Mouse (Mus musculus) forebrain, postnatal 0 days (tissue): Measurements from ENCODE around the gene Copb2. TPM values are rescaled to one million over a fixed set of nuclear protein-coding genes. Genes with fewer than 3 reads are reported as not detected.

ENCODE experiments used
- ATAC-seq: fragments of 200-750 bp; cut with Nextera tagmentation; 2 replicates; pipeline ENCODE4 v1.8.0; 2017; ENCODE audit warnings: mild to moderate bottlenecking, moderate library complexity
- DNase-seq: peaks from one replicate; pipeline ENCODE4 v3.0.0-alpha.2; 2015
- H3K27ac ChIP-seq: fragments of 300-500 bp; sonication (generic); 2 replicates; pipeline ENCODE4 v1.5.1; 2014; ENCODE audit warnings: low read depth, mild to moderate bottlenecking, antibody characterized with exemption, low read length, moderate library complexity, mixed read lengths
- H3K27me3 ChIP-seq: fragments of 300-500 bp; sonication (generic); 2 replicates; pipeline ENCODE4 v1.6.1; 2014; ENCODE audit warnings: mild to moderate bottlenecking, low read length, mixed read lengths; ENCODE audit not compliant: insufficient read depth
- H3K36me3 ChIP-seq: fragments of 300-500 bp; sonication (generic); 2 replicates; pipeline ENCODE4 v1.6.1; 2014; ENCODE audit warnings: mild to moderate bottlenecking, moderate library complexity; ENCODE audit not compliant: insufficient read depth
- H3K4me1 ChIP-seq: fragments of 300-500 bp; sonication (generic); 2 replicates; pipeline ENCODE4 v1.6.1; 2014; ENCODE audit warnings: antibody characterized with exemption; ENCODE audit not compliant: insufficient read depth
- H3K4me2 ChIP-seq: fragments of 300-500 bp; sonication (generic); 2 replicates; pipeline ENCODE4 v1.6.1; 2014; ENCODE audit warnings: low read depth, mild to moderate bottlenecking, moderate library complexity
- H3K4me3 ChIP-seq: fragments of 300-500 bp; sonication (generic); 2 replicates; pipeline ENCODE4 v1.5.1; 2014; ENCODE audit warnings: low read depth, low read length, mixed read lengths
- H3K9ac ChIP-seq: fragments of 300-500 bp; sonication (generic); 2 replicates; pipeline ENCODE4 v1.6.1; 2014; ENCODE audit warnings: mild to moderate bottlenecking
- H3K9me3 ChIP-seq: fragments of 300-500 bp; sonication (generic); 2 replicates; pipeline ENCODE4 v1.6.1; 2016; ENCODE audit warnings: low read length
- CTCF ChIP-seq: sonication (generic); IDR thresholded peaks from 2 replicates; pipeline ENCODE4 v1.5.1; 2016; ENCODE audit warnings: antibody characterized with exemption, control low read depth, low read depth
- WGBS: fragments of 180-500 bp; shearing (Covaris S2); extraction: QIAGEN DNeasy Blood & Tissue Kit; methylation state at CpG from one replicate; pipeline ENCODE4 v1.1.7; 2014; 5-methylcytosine and 5-hydroxymethylcytosine counted together
- polyA plus RNA-seq: library from polyadenylated mRNA; unstranded; fragments of >200 nt; fragmentation: Nextera tagmentation; extraction: Ambion mirVana; gene quantifications from 2 replicates; pipeline ENCODE4 v1.2.1, GENCODE M21; 2015
- total RNA-seq: library from RNA; depleted of rRNA; stranded (reverse); fragments of >200 nt; gene quantifications from 2 replicates; pipeline ENCODE4 v1.2.3, GENCODE M21; 2014; rRNA removed

Gene Copb2
- total and polyA plus RNA-seq, 2 experiments from 2014 or later: 109 to 116 TPM

- WGBS: 2% methylated on average over 44 of the region's 44 CpGs
- H3K4me1 ChIP-seq: 0 out of 2 replicates have a peak, but pooled peaks cover 7% of the 10 kb centered on the region
- DNase-seq (peak; percentile 87), ATAC-seq (peak; percentile 98)
- peak within 1 kb of the TSS; percentile 84 for H3K4me3 ChIP-seq
- peak within 1 kb of the TSS; percentile 48 for H3K27ac ChIP-seq
- peaks cover 20% of the 10 kb centered on the region for H3K36me3 ChIP-seq
- H3K9ac ChIP-seq: peak within 1 kb of the TSS; percentile 73
- no peak for TF ChIP-seq CTCF
- H3K27me3 ChIP-seq: no peaks in the 10 kb centered on the region
- H3K9me3 ChIP-seq: no peaks in the 10 kb centered on the region
- peak within 1 kb of the TSS; percentile 95 for H3K4me2 ChIP-seq
These were observed 37.8 kb downstream of the Copb2 start, which contains the start of gene Mrps22 for GRCm38 (mm10) chr9:98601156-98601836. Gene Mrps22 (minus strand): TSS chr9:98601660.

DNA sequence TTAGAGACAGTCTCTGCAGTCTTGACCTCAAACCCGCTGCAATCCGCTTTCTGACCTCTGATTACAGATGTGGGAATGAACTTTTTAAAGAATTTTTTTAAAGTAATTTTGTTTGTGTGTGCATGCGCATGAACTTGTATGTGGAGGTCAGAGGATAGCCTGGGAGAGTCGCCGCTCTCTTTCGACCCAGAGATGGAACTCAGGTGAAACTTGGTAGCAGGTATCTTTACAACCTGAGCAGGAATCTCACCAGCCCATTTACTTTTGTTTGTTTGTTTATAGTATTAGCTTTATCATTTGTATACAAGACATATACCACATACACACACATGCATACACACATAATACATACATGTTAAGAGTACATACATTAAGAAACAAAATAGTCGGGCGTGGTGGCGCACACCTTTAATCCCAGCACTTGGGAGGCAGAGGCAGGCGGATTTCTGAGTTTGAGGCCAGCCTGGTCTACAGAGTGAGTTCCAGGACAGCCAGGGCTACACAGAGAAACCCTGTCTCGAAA, 38.4 kb downstream of the Copb2 start:
- Histone ChIP-seq H3K36me3 (peaks cover 14% of the 10 kb centered on the region), H3K4me2 (peak overlapping the region; percentile 95), H3K4me3 (peak overlapping the region; percentile 84), H3K9me3 (no peaks in the 10 kb centered on the region), H3K4me1 (0 out of 2 replicates have a peak, but pooled peaks cover 7% of the 10 kb centered on the region), H3K27ac (no peak overlapping the region), H3K27me3 (no peaks in the 10 kb centered on the region), H3K9ac (peak overlapping the region; percentile 73; the same call in 1 of the 2 replicates)
- no peak for TF ChIP-seq CTCF
- ATAC-seq (peak; percentile 1; the same call in 1 of the 2 replicates), DNase-seq (no peak)
- 53% methylated on average over 11 of the region's 11 CpGs for WGBS

DNA sequence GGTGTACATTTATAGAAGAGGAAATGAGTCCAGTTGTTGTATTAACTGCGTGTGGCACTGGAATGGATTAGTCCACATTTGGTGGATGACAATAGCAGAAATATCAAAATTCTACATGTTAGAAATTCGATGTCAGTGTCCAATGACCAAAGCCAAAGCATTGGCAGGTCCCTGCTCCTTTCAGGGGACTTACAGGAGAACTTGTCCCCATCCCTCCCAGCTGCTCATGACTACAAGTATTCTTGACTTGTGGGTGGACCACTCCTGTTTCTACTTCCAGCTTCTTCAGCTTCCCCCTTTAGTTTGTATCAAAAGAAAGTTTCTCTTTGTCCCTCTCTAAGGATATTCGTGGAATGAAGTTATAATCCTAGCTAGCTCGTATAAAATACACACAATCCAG, 41.4 kb downstream of the Copb2 start:
- H3K9ac ChIP-seq: no peak overlapping the region
- H3K9me3 ChIP-seq: no peaks in the 10 kb centered on the region
- H3K27ac ChIP-seq: no peak overlapping the region
- ATAC-seq (no peak), DNase-seq (no peak)
- no peak overlapping the region for H3K4me3 ChIP-seq
- no peak for TF ChIP-seq CTCF
- 70% methylated on average over 4 of the region's 4 CpGs for WGBS
- no peak overlapping the region for H3K4me2 ChIP-seq
- H3K27me3 ChIP-seq: peaks cover 4% of the 10 kb centered on the region; the same call in 1 of the 2 replicates
- 0 out of 2 replicates have a peak, but pooled peaks cover 7% of the 10 kb centered on the region for H3K4me1 ChIP-seq
- H3K36me3 ChIP-seq: no peaks in the 10 kb centered on the region

DNA sequence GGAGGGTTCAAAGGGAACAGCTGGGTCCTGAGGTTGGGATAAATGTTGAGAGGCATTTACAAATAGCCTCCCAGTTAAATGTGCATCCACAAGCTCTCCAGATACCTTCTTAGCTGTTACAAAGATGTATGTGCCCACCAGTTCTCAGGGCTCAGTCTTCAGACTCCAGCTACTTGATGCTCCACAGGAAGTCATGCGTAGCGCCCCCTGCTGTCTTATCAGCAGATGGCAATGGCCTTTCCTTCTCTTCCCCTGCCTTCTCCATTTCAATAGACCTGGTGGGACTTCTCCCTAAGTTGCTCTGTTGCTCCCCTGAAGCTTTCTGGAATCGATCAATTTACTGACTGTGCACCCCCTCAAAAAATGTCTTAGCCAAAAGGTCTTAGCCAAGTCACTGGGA, 65.0 kb downstream of the Copb2 start:
- no peak for ATAC-seq
- no peak for TF ChIP-seq CTCF
- no peaks in the 10 kb centered on the region for H3K36me3 ChIP-seq
- no peak overlapping the region for H3K4me2 ChIP-seq
- H3K9me3 ChIP-seq: no peaks in the 10 kb centered on the region
- no peaks in the 10 kb centered on the region for H3K27me3 ChIP-seq
- 46% methylated on average over 3 of the region's 3 CpGs for WGBS
- H3K9ac ChIP-seq: no peak overlapping the region
- no peak for DNase-seq
- H3K4me3 ChIP-seq: no peak overlapping the region
- H3K4me1 ChIP-seq: no peaks in the 10 kb centered on the region
- H3K27ac ChIP-seq: no peak overlapping the region

DNA sequence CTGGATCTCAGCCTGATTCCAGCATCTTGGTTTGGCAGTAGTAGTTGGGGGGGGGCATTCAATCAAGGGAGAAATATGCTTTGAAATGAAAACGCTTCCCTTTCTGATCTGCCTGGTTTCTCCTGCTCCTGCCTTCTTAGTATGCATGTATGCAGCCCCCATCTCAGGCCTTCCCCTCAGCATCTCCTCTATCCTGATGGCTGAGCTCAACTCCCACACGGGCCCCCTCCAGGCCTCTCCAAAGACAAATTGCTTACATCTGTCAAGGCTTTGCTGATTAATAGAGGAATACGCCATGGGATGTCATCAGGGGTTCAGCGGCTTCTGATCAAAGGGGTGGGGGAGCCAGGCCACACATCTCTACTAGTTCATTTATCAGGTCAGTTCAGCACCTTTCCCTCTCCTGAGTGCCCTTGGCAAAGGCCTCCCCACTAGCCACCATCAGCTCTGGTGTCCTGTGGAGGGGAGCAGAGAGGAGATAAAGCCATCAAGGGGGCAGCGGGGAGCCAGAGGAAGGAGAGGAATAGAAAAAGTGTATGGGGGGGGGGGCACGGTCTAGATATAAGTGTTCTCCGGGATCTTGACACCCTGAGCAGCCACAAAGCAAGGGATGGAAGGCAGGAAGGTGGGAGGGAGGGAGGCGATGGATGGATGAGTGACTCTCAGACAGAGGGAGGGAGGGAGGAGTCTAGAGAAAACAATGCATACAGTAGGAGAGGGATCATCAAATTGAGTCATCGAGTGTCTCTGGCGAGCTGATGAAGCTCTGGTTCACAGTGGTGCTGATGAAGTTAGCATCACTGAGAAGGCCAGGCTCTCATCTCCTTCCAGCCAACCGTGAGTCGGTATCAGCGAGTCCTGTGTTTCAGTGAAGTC, 70.0 kb downstream of the Copb2 start:
- H3K27me3 ChIP-seq: no peaks in the 10 kb centered on the region
- no peak overlapping the region for H3K9ac ChIP-seq
- DNase-seq: no peak
- H3K36me3 ChIP-seq: no peaks in the 10 kb centered on the region
- H3K27ac ChIP-seq: no peak overlapping the region
- H3K4me2 ChIP-seq: no peak overlapping the region
- no peaks in the 10 kb centered on the region for H3K4me1 ChIP-seq
- no peak for TF ChIP-seq CTCF
- no peaks in the 10 kb centered on the region for H3K9me3 ChIP-seq
- WGBS: 77% methylated on average over 13 of the region's 13 CpGs
- ATAC-seq: no peak
- no peak overlapping the region for H3K4me3 ChIP-seq

Other genes with a start within 250 kb of the Copb2 start
- gene Rbp1, start 140.8 kb upstream of the Copb2 start, total RNA-seq: 12.4 and 12.9 TPM in 2 replicates
- 32.1 and 41.6 TPM in 2 replicates for gene Rbp1, start 140.8 kb upstream of the Copb2 start, polyA plus RNA-seq
- gene Rbp2, start 77.6 kb upstream of the Copb2 start, total RNA-seq: 0.76 TPM in 1 of 2 replicates, not detected in the other
- gene Rbp2, start 77.6 kb upstream of the Copb2 start, polyA plus RNA-seq: 0.48 and 0.67 TPM in 2 replicates
- 49.3 and 53.4 TPM in 2 replicates for gene Mrps22, start 37.9 kb downstream of the Copb2 start, total RNA-seq
- gene Mrps22, start 37.9 kb downstream of the Copb2 start, polyA plus RNA-seq: 51.1 and 51.7 TPM in 2 replicates